Mouse (Mus musculus): Measurements from ENCODE around the gene Gm28051.

The Gm28051 gene

GRCm38 (mm10) chr12:102757689-102758402 lies at the start of gene Gm28051, which contains the start of the genes Gon7 and Ubr7:
Gene Gm28051 (minus strand): TSS chr12:102757765.
Gene Gon7 (minus strand): TSS chr12:102757803.
Gene Ubr7 (plus strand): TSS chr12:102757967.
- CTCF ChIA-PET = interaction anchor here in 3 of 4 experiments (0.5 to 1.9 kb wide), 10 partner anchors 12 to 457 kb away, joined by 3 to 9 read pairs (median 4); partner anchors contain the start of genes Golga5 (in 1 of the 3), Moap1 (in 1 of the 3) and Tmem251 (in 1 of the 3)
- POLR2A ChIA-PET = interaction anchor here (0.6 to 5.5 kb wide), 40 partner anchors 8 to 668 kb away, joined by 3 to 52 read pairs (median 4); partner anchors contain the start of genes Moap1 (in 3 of the 4), Tmem251 (in 3 of the 4), Golga5 (in 2 of the 4) and Ddx24 (in 1 of the 4)

- ChIA-PET POLR2A (interaction anchor here in 2 of 4 experiments (0.6 to 0.7 kb wide), 2 partner anchors 42 to 1837 kb away, joined by 4 to 9 read pairs; no protein-coding TSS in a partner anchor), CTCF (no interaction called here)
Observed at GRCm38 (mm10) chr12:102799528-102799927, 42.0 kb upstream of the Gm28051 start.

GRCm38 (mm10) chr12:102787927-102788326 lies 30.4 kb upstream of the Gm28051 start:
- ChIA-PET CTCF (interaction anchor here in 3 of 4 experiments (0.5 to 0.6 kb wide), 3 partner anchors 40 to 518 kb away, joined by 3 to 5 read pairs (median 4); no protein-coding TSS in a partner anchor), POLR2A (interaction anchor here in 3 of 4 experiments (0.6 to 1.3 kb wide), 3 partner anchors 8 to 27 kb away, joined by 3 to 5 read pairs (median 3); no protein-coding TSS in a partner anchor)

GRCm38 (mm10) chr12:102785593-102785985 lies 28.0 kb upstream of the Gm28051 start:
- ChIA-PET CTCF (no interaction called here), POLR2A (no interaction called here)

- CTCF ChIA-PET = no interaction called here
- POLR2A ChIA-PET = interaction anchor here in 2 of 4 experiments (0.7 to 1.1 kb wide), 2 partner anchors 8 to 42 kb away, joined by 3 read pairs; partner anchors contain the start of genes Moap1 (in 1 of the 2) and Tmem251 (in 1 of the 2)
Observed at GRCm38 (mm10) chr12:102784899-102785592, 27.5 kb upstream of the Gm28051 start.

GRCm38 (mm10) chr12:102782841-102783240 lies 25.3 kb upstream of the Gm28051 start:
- ChIA-PET POLR2A (interaction anchor here in 1 of 4 experiments (1.0 to 1.1 kb wide), 2 partner anchors 12 to 36 kb away, joined by 3 read pairs; no protein-coding TSS in a partner anchor), CTCF (interaction anchor here in 2 of 4 experiments (0.5 to 0.6 kb wide), 2 partner anchors 199 to 1277 kb away, joined by 3 read pairs; no protein-coding TSS in a partner anchor)

- CTCF ChIA-PET = interaction anchor here in 3 of 4 experiments (0.5 to 1.4 kb wide), 9 partner anchors 9 to 280 kb away, joined by 3 to 5 read pairs (median 4); partner anchors contain the start of gene Gm28051 (in 1 of the 3)
- POLR2A ChIA-PET = interaction anchor here in 3 of 4 experiments (0.5 to 2.7 kb wide), 17 partner anchors 8 to 820 kb away, joined by 3 to 17 read pairs (median 4); partner anchors contain the start of genes Gm28051 (in 2 of the 3), Gon7 (in 2 of the 3), Ubr7 (in 2 of the 3) and Moap1 (in 1 of the 3)
Observed at GRCm38 (mm10) chr12:102779452-102779851, 21.9 kb upstream of the Gm28051 start.

- ChIA-PET CTCF (interaction anchor here in 2 of 4 experiments (1.1 to 1.3 kb wide), 2 partner anchors 8 kb away, joined by 5 read pairs; no protein-coding TSS in a partner anchor), POLR2A (interaction anchor here in 2 of 4 experiments (1.2 to 2.7 kb wide), 5 partner anchors 13 to 35 kb away, joined by 3 to 17 read pairs (median 9); partner anchors contain the start of genes Moap1 (in 1 of the 2) and Tmem251 (in 1 of the 2))
Observed at GRCm38 (mm10) chr12:102778151-102778550, 20.6 kb upstream of the Gm28051 start.

GRCm38 (mm10) chr12:102776035-102776434 lies 18.5 kb upstream of the Gm28051 start:
- ChIA-PET CTCF (no interaction called here), POLR2A (interaction anchor here in 3 of 4 experiments (0.9 to 1.4 kb wide), 9 partner anchors 9 to 32 kb away, joined by 3 to 6 read pairs (median 4); partner anchors contain the start of genes Gm20604 (in 1 of the 3), Gon7 (in 1 of the 3), Moap1 (in 1 of the 3) and Tmem251 (in 1 of the 3))

- POLR2A ChIA-PET = interaction anchor here in 2 of 4 experiments (0.6 to 2.3 kb wide), 3 partner anchors 10 to 23 kb away, joined by 3 to 13 read pairs (median 3); no protein-coding TSS in a partner anchor
- CTCF ChIA-PET = no interaction called here
Observed at GRCm38 (mm10) chr12:102772676-102773075, 15.1 kb upstream of the Gm28051 start.

- CTCF ChIA-PET = no interaction called here
Observed at GRCm38 (mm10) chr12:102771601-102772000, 14.0 kb upstream of the Gm28051 start.

GRCm38 (mm10) chr12:102769000-102769399 lies 11.4 kb upstream of the Gm28051 start:
- CTCF ChIA-PET = interaction anchor here in 2 of 4 experiments (0.7 to 1.5 kb wide), 7 partner anchors 9 to 270 kb away, joined by 3 to 5 read pairs (median 4); partner anchors contain the start of genes Gm28051 (in 1 of the 2), Gon7 (in 1 of the 2), Moap1 (in 1 of the 2) and Tmem251 (in 1 of the 2)
- POLR2A ChIA-PET = interaction anchor here in 2 of 4 experiments (0.5 to 6.0 kb wide), 12 partner anchors 10 to 220 kb away, joined by 3 to 49 read pairs (median 4); partner anchors contain the start of genes Gm28051 (in 2 of the 2), Gon7 (in 2 of the 2), Ubr7 (in 2 of the 2) and Gm20604 (in 1 of the 2)

More at GRCm38 (mm10) chr12:102771601-102772000, 14.0 kb upstream of the Gm28051 start:
- POLR2A ChIA-PET = interaction anchor here in 2 of 4 experiments (1.3 to 6.0 kb wide), 6 partner anchors 8 to 45 kb away, joined by 3 to 49 read pairs (median 6); partner anchors contain the start of genes Gm20604 (in 2 of the 2), Gm28051 (in 2 of the 2), Gon7 (in 2 of the 2) and Ubr7 (in 2 of the 2)

GRCm38 (mm10) chr12:102763696-102764095 lies 6.1 kb upstream of the Gm28051 start:
- ChIA-PET POLR2A (interaction anchor here in 3 of 4 experiments (1.3 to 3.5 kb wide), 6 partner anchors 10 to 23 kb away, joined by 3 to 17 read pairs (median 7); partner anchors contain the start of genes Moap1 (in 1 of the 3) and Tmem251 (in 1 of the 3)), CTCF (interaction anchor here in 2 of 4 experiments (0.6 kb wide), 2 partner anchors 33 to 327 kb away, joined by 3 read pairs; no protein-coding TSS in a partner anchor)

GRCm38 (mm10) chr12:102761668-102762067 lies 4.1 kb upstream of the Gm28051 start:
- POLR2A ChIA-PET = interaction anchor here in 3 of 4 experiments (0.7 to 3.5 kb wide), 10 partner anchors 12 to 1686 kb away, joined by 3 to 17 read pairs (median 4); partner anchors contain the start of genes Moap1 (in 1 of the 3) and Tmem251 (in 1 of the 3)
- CTCF ChIA-PET = interaction anchor here in 2 of 4 experiments (0.5 to 0.6 kb wide), 2 partner anchors 22 to 734 kb away, joined by 3 to 4 read pairs; no protein-coding TSS in a partner anchor

- POLR2A ChIA-PET = interaction anchor here in 3 of 4 experiments (0.7 to 5.5 kb wide), 21 partner anchors 8 to 54 kb away, joined by 3 to 52 read pairs (median 5); partner anchors contain the start of genes Moap1 (in 3 of the 3), Tmem251 (in 3 of the 3) and Itpk1 (in 1 of the 3)
- CTCF ChIA-PET = interaction anchor here in 1 of 4 experiments (0.6 kb wide), 1 partner anchor 1659 kb away, joined by 10 read pairs; no protein-coding TSS in a partner anchor
Observed at GRCm38 (mm10) chr12:102758936-102759335, 1.4 kb upstream of the Gm28051 start.

GRCm38 (mm10) chr12:102758403-102758756 lies 815 bp upstream of the Gm28051 start, which contains the start of gene Gm20604:
Gene Gm20604 (minus strand): TSS chr12:102758672.
- CTCF ChIA-PET = interaction anchor here in 2 of 4 experiments (0.6 to 1.9 kb wide), 2 partner anchors 11 to 1660 kb away, joined by 5 to 10 read pairs; no protein-coding TSS in a partner anchor
- POLR2A ChIA-PET = interaction anchor here in 3 of 4 experiments (0.7 to 5.5 kb wide), 25 partner anchors 7 to 223 kb away, joined by 3 to 52 read pairs (median 5); partner anchors contain the start of genes Moap1 (in 3 of the 3), Tmem251 (in 3 of the 3) and Itpk1 (in 2 of the 3)
